Mouse (Mus musculus) kidney, adult 8-10 months (tissue): Measurements from ENCODE around the gene Tmem120a.

Experiments
- DNase-seq, 2 experiments: peaks; one replicate each; pipeline ENCODE4 v3.0.0; 2022

Tmem120a gene

DNA sequence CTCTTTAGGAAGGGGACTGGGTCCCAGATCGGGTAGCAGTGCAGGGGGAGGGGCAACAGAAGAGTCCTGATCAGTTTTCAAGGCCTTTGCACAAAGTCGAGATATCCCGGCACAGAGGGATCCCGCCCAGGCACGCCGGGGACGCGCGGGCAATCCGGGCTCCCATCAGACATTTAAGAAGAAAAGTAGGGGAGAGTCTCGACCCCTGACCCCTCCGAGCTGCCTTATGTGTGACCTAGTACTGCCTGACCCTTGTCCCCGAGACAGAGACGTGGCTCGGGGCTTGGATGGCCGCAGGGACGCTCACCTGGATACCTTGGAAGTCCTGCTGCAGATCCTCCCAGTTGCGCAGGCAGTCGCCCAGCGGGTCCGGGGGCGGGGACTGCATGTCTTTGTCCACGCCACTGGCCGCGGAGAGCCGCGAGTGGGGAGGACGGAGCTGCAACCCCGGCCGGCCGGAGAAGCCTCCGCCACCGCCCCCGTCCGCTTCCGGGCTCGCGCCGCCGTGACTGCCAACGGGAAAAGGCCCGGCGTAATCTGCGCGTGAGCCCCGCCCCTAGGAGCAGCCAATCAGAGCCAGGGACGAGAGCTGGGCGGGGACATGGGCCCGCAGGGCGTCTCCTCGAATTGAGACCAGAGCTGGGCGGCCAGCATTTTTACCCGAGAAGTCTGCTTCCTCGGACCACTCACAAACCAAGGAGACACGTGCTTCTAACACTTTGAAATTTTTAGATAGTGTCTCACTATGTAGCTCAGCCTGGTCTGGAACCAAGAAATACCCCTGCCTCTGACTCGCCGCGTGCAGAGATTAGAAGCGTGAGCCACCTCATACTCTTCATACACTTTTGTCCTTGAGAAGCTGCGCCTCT is at the start of gene Tmem120a:
Tmem120a (minus strand) TSS at position 708 of the 869 bp plus-strand sequence.
- DNase-seq = peak; percentile 96 to 98

DNA sequence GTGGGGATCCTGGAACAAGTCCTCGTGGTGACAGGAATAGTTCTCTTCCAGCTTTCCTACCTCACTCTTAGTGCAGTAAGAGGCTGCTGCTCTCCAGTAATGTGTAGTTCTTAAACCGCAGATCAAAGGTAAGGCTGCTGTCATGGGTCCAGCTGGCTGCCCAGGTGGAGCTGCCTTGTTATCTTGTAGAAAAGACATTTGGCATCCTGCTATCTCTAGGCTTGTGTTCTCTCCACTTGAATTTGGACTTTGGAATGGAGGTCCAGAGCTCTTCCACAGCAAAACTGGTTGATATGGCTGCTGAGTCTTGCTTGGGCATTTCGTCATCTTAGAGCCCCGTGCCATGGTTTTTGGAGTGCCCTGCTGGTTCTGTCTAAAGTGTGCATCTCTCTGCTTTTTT is 38.7 kb upstream of the Tmem120a start:
- no peak for DNase-seq

DNA sequence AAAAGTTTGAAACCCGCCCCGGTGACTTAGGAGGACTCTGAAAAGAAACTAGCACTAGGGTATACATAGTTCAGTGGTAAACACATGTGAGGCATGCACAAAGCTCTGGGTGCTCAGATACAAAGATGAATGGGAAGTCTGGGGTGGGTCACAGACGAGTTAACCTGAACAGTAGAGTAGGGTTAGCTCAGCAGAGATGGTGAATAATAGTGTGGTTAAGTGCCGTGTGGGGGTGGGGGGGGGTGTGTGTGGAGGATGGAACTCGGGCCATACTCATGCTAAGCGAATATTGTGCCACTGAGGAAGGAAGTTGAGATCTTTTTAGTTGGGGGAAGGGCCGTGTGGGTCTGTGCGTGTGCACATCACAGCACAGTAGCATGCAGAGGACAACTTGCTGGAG is 36.1 kb upstream of the Tmem120a start:
- no peak for DNase-seq

DNA sequence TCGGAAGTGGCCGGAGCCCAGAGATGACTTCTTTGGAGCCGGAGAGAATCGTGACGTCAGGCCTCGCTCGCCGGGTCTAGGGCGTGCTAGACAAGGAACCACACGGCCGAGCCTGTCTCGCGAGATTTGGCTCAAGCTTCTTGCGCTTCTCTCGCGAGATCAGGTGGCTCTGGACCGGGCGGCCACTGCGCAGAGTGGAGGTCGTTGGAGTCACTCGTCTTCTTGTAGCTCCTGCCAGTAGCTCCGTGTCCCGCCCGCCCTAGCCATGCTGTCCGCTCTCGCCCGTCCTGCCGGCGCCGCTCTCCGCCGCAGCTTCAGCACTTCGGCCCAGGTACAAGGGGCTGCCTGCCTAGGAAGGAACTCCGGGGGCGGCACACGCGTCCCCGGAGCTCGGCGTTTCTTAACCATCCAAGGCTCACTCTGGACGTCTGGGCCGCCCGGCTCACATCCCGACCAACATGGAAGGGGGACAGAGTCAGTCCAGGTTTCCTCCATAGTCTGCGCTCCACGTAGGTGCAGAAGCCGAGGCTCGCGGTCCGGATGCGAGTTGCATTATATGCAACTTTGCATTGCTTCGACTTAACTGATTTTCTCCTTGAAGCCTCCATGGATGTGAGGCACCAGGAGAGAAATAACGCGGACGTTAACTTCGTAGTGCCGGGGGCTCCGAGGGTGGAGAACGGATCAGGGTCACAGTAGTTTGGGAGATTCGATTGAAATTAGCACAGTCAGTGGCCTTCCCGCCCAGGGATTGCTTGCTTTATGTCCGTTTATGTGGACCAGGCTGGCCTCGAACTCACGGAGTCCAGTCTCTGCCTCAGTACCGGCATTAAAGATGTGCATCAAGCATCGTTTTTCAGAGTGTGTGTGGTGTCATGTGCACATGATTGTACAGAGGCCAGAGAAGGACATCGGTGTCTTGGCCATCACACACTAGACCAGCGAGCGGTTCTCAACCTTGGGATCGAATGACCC is 34.5 kb upstream of the Tmem120a start, which contains the start of gene Mdh2:
Mdh2 (plus strand) TSS at position 10 of the 975 bp plus-strand sequence.
- DNase-seq = peak; percentile 100

DNA sequence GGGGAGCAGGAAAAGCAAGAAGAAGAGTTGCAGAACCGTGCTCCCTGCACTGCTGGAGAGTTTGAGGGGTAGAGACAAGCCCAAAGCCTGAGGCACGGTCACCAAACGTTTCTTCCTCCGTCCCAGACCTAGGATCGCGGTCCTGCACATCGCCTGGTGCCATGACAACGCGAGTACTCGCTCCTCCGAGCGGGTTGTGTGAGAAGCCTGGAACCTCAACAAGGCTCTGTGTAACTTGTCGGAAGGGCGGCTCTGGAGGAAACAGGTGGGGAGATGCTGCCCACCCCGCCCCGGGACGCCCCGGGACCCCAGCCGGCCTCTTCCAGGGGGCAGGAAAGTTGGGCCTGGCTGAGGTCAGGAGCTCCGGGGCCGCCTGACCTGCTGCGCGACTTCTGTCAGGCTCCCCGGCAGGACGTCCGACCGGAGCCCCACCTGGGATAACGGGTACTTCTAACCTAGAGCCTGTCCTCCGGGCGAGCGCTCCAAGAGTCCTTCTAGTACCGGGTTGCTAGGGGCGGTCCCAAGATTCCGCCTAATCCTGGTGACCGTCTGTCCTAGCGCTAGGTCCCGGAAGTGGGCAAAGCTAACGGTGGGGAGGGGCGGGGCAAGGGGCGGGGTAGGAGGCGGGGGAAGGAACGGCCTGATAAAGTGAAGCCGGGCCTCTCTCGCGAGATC is 33.7 kb upstream of the Tmem120a start, which contains the start of gene Styxl1:
Styxl1 (minus strand) TSS at position 590 of the 675 bp plus-strand sequence.
- no peak for DNase-seq

DNA sequence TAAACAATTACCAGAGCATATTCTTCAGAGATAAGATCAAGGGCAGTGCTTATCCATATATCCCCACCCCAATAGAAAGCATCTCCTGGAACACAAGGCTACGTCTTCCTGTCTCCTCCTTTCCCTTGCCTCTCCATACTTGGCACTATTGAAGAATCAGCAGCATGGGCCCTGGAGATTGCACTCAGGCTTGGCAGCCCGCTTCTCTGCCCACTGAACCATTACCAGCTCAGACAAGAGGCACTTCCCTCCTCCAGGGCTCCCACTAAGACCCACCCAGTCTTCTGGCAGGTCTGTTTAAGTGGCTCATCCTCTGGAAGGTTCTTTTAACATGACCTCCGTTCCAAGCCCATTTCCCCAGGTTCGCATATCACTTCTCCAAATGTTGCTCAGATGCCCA is 32.3 kb upstream of the Tmem120a start:
- peak; percentile 48 to 55 for DNase-seq

DNA sequence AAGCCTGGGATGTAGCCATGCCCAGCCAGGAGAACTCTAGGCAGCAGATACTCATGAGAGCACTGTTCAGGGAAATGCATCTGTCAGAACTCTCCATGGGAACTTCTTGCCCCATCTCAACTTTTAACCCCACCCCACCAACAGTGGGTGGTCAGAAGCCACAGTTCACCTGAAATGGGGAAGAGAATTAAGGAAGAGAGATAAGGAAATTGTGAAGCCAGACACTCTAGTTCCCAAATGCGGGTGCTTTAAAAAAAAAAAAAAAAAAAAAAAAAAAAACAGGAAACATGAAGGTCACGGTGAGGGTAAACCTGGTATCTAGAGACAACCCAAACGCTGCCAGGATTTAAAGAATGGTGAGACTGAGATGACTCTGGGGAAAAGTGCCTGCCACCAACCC is 28.3 kb upstream of the Tmem120a start:
- no peak for DNase-seq

DNA sequence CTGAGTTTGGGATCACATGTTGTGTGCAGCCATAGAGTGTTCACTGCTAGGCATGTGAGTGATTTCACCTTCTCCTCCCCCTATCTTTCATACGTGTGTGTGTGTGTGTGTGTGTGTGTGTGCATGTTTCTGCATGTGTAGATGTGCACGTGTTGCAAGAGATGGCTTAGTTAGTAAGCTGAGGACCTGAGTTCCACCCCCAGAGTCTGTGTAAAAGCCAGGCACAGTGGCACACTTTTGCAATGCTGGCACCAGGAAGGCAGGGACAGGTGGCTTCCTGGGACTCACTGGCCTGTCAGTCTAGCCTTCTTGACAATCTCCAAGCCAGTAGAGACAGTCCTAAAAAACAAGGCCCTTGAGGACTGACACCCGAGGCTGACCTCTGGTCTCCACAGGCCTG is 20.7 kb upstream of the Tmem120a start:
- DNase-seq = no peak

DNA sequence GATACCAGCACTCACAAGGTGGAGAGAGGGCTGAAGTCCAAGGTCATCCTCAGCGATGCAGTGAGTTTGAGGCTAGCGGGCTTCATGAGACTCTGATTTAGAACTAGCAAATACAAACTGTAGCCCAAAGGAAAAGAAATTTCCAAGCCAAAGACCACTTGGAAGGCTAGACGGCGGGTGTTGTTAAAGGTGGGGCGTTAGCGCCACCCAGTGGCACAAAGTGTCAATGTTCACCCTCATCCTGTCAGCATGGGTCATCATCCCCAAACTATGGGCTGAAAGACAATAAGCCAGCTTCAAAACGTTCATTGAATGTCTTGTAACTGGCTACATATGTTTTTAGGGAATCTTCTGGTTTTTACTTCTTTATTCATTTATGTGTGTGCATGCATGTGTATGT is 19.3 kb upstream of the Tmem120a start:
- DNase-seq = peak in 1 of 2 experiments; percentile 75

DNA sequence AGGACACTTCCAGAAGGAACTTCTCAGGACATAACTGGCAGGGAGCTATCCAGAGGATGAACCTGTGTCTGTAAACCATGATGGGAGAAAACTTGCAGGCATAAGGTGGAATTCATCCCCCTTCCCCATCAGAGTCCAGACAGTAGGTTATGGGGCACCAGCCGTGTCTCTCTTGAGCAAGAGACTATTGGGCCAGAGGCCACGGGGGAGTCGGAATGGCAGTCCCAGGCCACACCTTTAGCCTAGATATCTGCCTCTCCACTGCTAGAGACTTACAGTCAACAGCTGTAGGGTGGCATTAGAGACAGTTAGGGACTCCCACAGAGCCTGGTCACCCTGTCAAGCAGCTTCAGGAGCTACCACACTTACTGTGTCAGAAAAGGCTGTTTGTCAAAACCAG is 17.6 kb upstream of the Tmem120a start:
- no peak for DNase-seq

DNA sequence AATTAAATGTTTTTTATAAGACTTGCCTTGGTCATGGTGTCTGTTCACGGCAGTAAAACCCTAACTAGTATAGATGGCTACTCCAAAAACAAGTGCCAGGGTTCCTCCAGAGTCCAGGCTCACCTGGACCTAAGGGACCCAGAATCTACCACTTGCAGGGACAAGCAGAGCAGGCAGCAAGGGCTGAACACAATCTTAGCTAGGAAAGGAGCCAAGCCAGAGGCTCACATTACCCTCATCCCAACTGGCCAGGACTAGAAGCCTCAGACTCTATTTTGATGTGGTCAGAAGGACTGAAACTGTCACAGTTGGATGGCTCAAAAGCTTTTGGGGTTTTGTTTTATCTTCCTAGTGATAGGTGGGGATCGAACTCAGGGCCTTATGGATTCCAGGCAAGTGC is 7.3 kb upstream of the Tmem120a start:
- no peak for DNase-seq

DNA sequence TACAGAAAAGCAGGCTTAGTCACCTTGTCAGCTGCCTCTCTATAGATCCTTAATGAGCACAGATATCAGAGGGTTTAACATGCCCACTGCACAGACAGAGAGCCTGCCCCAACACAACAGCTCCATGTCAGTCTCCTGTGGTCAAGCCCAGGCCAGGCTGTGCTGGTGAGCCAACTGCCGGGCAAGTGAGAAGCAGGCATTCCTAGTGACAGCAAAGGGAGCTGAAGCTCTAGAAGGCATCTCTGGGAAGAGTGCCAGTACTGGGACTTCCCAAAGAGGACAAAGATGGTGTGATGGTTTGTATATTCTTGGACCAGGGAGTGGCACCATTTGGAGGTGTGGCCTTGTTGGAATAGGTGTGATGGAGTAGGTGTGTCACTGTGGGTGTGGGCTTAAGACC is 6.8 kb upstream of the Tmem120a start:
- no peak for DNase-seq

DNA sequence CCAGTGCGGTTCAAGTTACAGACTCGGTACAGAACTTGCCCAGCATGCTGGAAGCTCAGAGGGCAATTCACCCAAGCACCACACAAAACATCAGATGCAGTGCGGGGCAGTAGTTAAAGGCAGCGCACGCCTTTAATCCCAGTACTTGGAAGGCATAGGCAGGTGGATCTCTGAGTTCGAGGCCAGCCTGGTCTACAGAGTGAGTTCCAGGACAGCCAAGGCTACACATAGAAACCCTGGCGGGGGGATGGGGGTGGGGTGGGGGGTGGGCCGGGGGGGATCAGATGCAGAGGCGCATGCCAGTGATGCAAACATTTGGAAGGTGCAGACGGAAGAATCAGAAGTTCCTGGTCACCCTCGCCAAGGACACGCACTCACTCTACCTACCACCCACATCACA is 494 bp upstream of the Tmem120a start:
- DNase-seq = no peak

DNA sequence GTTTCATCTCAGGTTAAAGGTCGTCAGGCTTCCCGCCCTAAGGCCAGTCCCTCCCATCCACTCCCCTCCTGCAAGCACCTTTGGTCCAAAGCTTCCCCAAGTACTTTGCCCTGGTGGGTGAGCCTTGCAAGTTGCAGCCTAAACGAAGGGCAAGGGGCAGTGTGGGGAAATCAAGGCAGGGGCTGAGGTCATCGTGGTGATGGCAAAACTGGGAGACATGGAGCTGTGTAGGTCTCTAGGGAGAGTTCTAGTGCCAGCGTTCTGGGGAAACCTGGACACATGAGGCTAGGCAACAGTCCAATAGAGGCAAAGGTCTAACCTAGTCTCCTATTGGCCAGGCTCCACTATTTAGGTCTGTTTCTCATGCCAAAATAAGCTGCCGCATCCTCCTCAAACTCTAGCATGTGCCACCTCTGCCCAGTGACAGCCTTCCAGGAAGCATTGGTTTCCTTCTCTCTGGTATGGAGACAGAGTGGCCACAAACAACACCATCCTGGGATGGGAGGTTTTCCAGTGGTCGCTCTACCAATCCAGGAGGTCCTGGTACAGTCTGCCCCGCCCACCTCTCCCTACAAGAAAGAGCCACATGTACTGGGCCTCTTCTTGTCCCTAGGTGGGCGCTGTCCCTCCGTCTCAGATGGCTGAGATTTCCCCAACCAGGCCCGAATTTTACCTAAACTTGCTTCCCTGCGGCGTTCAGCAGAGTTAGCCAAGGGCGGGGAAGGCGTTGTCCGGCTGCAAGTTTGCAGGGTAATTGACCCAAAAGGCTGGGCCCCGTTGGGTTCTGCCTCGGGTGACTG is 1.1 kb downstream of the Tmem120a start:
- peak; percentile 68 to 75 for DNase-seq

DNA sequence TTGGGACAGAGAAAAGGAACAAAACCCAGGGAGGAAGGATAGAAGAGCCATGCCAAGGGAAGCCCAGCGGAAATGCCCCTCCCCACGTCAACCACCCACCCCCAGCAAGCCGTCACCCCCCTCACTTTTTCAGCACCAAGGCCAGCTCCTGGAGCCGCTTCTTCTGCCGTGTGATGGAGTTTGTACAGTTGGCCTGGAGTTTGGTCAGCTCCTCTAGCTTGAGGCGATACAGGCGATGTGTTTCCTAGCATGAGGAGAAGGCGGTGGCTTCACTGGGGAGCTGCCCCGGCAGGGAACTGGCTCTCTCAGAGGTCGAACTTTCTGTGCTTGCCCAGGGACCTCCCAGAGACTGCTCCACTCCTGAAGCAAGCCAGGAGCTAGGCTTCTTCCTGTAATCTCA is 2.1 kb downstream of the Tmem120a start:
- DNase-seq = peak; percentile 63 to 71

DNA sequence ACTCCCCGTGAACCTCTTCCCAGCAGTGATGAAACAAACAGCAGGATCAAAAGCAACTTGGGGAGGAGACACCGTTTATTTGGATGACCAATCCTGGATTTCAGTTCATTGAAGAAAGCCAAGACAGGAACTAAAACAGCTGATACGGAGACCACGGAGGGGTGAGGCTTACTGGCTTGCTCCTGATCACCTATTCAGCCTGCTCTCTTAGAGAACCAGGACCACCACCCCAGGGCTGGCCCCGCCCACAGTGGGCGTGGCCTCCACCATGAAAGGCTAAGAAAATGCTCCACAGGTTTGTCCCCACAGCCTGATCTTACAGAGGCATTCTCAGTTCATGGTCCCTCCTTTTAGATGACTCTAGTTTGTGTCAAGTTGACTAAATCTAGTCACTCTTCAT is 6.0 kb downstream of the Tmem120a start:
- no peak for DNase-seq

DNA sequence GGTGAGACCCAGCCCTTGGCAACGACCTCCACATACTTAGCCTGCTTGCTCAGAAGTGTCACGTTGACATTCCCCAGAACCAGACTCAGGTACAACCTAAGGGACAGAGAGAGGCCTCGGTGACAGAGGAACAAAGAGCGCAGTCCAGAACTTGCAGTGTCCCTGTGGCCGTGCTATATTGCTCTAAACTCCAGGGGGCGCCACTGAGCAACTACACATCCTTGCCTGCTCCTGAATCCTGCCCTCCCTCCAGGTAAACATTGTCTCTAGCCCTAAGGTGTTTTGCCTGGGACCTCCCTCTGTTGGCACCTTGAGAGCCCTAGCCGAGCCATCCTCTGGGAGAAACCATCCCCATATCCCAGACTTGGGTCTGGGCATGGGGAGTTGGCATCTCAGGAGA is 7.1 kb downstream of the Tmem120a start:
- DNase-seq = no peak

DNA sequence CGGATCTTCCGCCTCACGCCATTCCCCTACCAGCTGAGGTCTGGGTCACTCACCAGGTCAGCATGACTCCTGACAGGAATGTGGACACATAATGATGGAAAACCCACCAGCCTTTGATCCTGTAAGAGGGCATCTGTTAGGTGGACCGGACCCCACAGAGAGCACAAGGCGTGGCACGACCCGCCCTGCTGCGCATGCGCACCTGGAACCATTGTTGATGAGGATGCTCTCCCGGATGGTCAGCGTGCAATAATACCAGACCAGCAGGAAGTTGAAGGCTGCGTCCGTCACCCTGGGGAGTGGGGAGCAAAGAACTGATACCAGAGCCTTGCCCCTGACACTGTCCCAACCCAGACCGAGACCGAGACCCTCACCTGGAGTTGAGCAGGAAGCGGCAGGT is 7.7 kb downstream of the Tmem120a start:
- no peak for DNase-seq

DNA sequence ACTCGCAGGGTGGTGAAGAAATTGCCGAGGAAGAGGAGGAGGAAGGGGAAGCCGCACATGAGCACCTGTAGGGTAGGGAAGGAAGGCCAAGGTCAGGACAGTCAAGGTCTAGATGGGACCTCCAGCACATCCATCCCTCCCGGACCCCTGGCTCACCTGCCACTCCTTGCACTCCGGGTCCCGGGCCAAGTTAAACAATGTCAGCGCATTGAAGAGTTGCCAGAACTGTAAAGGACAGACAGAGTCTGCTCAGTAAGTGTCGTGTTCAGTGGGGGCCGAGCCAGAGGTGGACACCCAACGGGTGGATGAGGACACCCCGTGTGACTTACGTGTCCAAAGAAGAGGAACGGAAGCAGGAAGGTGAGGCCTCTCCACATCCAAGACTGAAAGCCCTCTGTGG is 8.5 kb downstream of the Tmem120a start:
- no peak for DNase-seq

DNA sequence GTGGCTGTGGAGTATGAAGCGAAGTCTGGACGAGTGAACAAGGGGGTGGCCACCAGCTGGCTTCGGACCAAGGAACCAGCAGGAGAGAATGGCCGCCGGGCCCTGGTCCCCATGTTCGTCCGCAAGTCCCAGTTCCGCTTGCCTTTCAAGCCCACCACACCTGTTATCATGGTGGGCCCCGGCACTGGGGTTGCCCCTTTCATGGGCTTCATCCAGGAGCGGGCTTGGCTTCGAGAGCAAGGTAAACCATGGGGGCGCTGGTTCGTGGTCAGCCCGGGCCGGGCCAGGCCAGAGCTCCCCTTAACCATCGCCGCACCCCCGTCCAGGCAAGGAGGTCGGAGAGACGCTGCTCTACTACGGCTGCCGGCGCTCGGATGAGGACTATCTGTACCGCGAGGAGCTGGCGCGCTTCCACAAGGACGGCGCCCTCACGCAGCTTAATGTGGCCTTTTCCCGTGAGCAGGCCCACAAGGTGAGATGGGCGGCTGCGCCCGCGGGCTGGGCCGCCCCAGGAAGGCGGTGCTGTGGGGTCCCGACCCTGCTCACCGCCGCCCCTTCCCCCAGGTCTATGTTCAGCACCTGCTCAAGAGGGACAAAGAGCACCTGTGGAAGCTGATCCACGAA is 10.1 kb downstream of the Tmem120a start:
- no peak for DNase-seq

DNA sequence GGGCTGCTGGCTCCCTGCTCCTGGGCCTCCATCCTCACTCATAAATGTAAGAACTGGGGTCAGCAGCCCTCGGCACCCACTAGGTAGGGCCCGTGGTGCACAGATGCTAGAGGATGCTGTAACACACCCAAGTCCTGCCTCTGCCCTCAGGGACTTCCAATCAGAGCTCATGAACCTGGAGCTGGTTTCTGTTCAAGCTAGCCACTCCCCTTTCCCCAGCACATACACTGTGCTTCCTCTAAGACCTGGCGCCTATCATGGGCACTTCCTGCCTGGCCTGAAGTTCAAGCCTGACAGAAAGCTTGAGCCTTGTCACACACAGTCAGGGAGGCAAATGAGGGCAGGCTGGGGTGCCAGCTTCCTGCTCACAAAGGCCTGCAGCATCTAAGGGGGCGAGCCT is 11.2 kb downstream of the Tmem120a start:
- DNase-seq = no peak

DNA sequence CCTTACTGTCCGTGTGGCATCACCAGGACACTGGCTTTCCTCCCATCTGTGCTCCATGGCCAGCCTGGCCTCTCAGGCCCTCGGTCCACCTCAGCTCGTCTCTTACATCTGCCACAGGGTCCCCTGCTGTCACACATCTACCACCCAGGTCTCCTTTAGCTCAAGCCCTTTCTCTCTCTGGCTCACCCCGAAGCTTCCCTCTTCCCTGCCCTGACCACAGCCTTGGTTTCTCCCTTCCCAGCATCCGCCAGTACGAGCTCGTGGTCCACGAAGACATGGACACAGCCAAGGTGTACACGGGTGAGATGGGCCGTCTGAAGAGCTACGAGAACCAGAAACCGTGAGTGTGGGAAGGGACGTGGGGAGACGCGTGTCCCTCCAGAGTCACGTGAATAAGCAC is 12.9 kb downstream of the Tmem120a start:
- no peak for DNase-seq
